Mouse (Mus musculus): ENCODE measurements around the gene Ralgps1. TPM values are rescaled to one million over a fixed set of nuclear protein-coding genes. Genes with fewer than 3 reads are reported as not detected.

Ralgps1 gene
- total and polyA plus RNA-seq, 3 experiments: 0.62 to 2.1 (median 1.5) TPM

GRCm38 (mm10) chr2:33131500-33132092, 239.7 kb downstream of the Ralgps1 start, which contains the start of gene Garnl3:
Garnl3 (minus strand) TSS chr2:33131654.
- peaks cover 43% of the 10 kb centered on the region for H3K27me3 ChIP-seq (replicated peaks)
- DNase-seq (ENCODE audit: extremely low read depth): peak; percentile 55
- no peak within 1 kb of the TSS for H3K9ac ChIP-seq (ENCODE audit: insufficient read depth, low read depth)
- no peaks in the 10 kb centered on the region for H3K36me3 ChIP-seq (replicated peaks in 1 of 2; ENCODE audit: control insufficient read depth in 1 of 2, insufficient read depth in 1 of 2, low read length in 1 of 2)
- TF ChIP-seq CTCF (conservative IDR thresholded peaks at IDR 0.05 in 1 of 2, IDR thresholded peaks at IDR 0.05 in 1 of 2; ENCODE audit: low read depth in 2 of 2, low read length in 2 of 2) (peak in 1 of 2 experiments; percentile 55; a peak in 2 of 4 replicates), E2F4 (IDR thresholded peaks at IDR 0.05; ENCODE audit: insufficient replicate concordance, low read depth, low read length) (no peak), RAD21 (IDR thresholded peaks at IDR 0.05; ENCODE audit: low read depth, low read length) (peak; percentile 36), SMC3 (IDR thresholded peaks at IDR 0.05; ENCODE audit: low read depth, low read length) (peak; percentile 62)
- in situ Hi-C loops (cut with MboI; ENCODE audit: low pct_ligation_motif_present, low pct_unique_long_range_greater_than_20kb, low sequenced_read_pairs) (no loop called here), dilution Hi-C loops (cut with MboI; ENCODE audit: extremely low pct_ligation_motif_present, extremely low pct_unique_long_range_greater_than_20kb, low sequenced_read_pairs) (no loop called here)
- H3K27ac ChIP-seq (ENCODE audit: insufficient read depth, low read depth): no peak within 1 kb of the TSS
- H3K79me2 ChIP-seq (replicated peaks; ENCODE audit: control insufficient read depth, extremely low read depth, insufficient read depth, poor library complexity, severe bottlenecking): no peaks in the 10 kb centered on the region
- H3K4me2 ChIP-seq (ENCODE audit: insufficient read depth, low read depth, poor library complexity, severe bottlenecking): peak within 1 kb of the TSS; percentile 76
- peaks cover 3 to 19% of the 10 kb centered on the region in 2 experiments; a peak in 3 of 4 replicates for H3K4me1 ChIP-seq (ENCODE audit: control insufficient read depth in 1 of 2, insufficient read depth in 2 of 2)
- H3K4me3 ChIP-seq (replicated peaks in 1 of 3; ENCODE audit: low read depth in 2 of 3, low read length in 2 of 3, poor library complexity in 1 of 3): peak within 1 kb of the TSS; percentile 45 to 71 (median 57)
- H3K9me3 ChIP-seq (replicated peaks; ENCODE audit: low read length): no peaks in the 10 kb centered on the region

DNA sequence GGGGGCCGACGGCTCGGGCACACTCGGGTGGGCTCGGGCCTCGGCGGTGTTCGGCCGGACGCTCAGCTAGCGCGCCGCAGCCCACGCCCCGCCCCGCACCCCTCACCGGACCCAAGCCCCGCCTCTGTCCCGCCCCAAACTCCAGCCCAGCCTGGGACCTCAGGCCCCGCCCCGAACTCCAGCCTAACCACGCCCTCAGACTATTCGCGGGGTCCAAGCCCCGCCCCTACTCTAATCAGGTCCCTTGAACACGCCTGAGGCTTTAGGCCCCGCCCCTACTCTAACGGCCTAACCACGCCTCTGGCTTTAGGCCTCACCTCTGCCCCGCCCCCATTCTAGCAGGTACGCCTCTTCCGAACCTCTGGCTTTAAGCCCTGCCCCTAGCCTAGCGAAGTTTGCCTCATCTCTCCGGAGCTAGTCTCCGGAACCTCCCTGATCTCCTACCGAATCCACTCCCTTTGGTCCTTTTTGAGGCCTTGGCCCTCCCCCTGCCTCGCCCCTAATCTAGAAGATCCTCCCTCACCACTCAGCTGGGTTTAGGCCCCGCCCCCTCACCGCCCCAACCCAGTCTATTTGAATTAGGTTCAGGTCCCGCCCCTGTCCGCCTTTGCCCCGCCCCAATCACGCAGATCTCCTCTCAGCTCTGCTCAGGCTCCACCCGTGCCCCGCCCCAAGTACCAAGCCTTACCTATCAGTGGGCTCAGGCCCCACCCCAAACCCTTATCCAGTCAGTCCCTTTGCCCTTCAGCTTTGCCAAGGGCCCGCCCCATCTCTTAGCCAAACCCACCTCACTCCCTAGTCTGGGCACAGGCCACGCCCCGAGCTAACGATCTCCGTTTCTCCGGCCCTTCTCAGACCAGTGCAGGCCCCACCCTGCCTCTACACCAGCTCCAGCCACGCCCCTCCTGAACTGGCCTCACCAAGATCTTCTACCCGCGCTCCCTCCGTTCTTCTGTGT, 240.5 kb downstream of the Ralgps1 start:
- H3K79me2 ChIP-seq (replicated peaks; ENCODE audit: control insufficient read depth, extremely low read depth, insufficient read depth, poor library complexity, severe bottlenecking): no peaks in the 10 kb centered on the region
- H3K36me3 ChIP-seq (replicated peaks in 1 of 2; ENCODE audit: control insufficient read depth in 1 of 2, insufficient read depth in 1 of 2, low read length in 1 of 2): no peaks in the 10 kb centered on the region
- in situ Hi-C loops (cut with MboI; ENCODE audit: low pct_ligation_motif_present, low pct_unique_long_range_greater_than_20kb, low sequenced_read_pairs) (no loop called here), dilution Hi-C loops (cut with MboI; ENCODE audit: extremely low pct_ligation_motif_present, extremely low pct_unique_long_range_greater_than_20kb, low sequenced_read_pairs) (no loop called here)
- no peaks in the 10 kb centered on the region for H3K9me3 ChIP-seq (replicated peaks; ENCODE audit: low read length)
- peaks cover 3 to 19% of the 10 kb centered on the region in 2 experiments; a peak in 3 of 4 replicates for H3K4me1 ChIP-seq (ENCODE audit: control insufficient read depth in 1 of 2, insufficient read depth in 2 of 2)
- H3K9ac ChIP-seq (ENCODE audit: insufficient read depth, low read depth): 0 out of 2 replicates have a peak overlapping the region, but pooled peaks have one; percentile 39
- H3K27ac ChIP-seq (ENCODE audit: insufficient read depth, low read depth): no peak overlapping the region
- H3K4me2 ChIP-seq (ENCODE audit: insufficient read depth, low read depth, poor library complexity, severe bottlenecking): peak overlapping the region; percentile 76
- TF ChIP-seq JUN (IDR thresholded peaks at IDR 0.05; ENCODE audit: insufficient read depth, low read depth, low read length) (no peak), BHLHE40 (IDR thresholded peaks at IDR 0.05; ENCODE audit: low read depth, low read length) (no peak), MAX (IDR thresholded peaks at IDR 0.05; ENCODE audit: low read length) (no peak), ZMIZ1 (IDR thresholded peaks at IDR 0.05; ENCODE audit: low read depth, low read length) (no peak), POLR2A (IDR thresholded peaks at IDR 0.05; ENCODE audit: low read depth, low read length) (no peak), GABPA (IDR thresholded peaks at IDR 0.05; ENCODE audit: insufficient replicate concordance, low read depth, low read length) (no peak), ZNF384 (IDR thresholded peaks at IDR 0.05; ENCODE audit: low read depth, low read length) (no peak)
- peaks cover 46% of the 10 kb centered on the region for H3K27me3 ChIP-seq (replicated peaks)
- DNase-seq (ENCODE audit: extremely low read depth): peak; percentile 99
- H3K4me3 ChIP-seq (replicated peaks in 1 of 3; ENCODE audit: low read depth in 2 of 3, low read length in 2 of 3, poor library complexity in 1 of 3): peak overlapping the region; percentile 45 to 71 (median 57)

Measured in CH12.LX (cell line).